Mouse (Mus musculus): Measurements from ENCODE around the gene Pde2a. TPM values are rescaled to one million over a fixed set of nuclear protein-coding genes. Genes with fewer than 3 reads are reported as not detected.

The Pde2a gene
- polyA plus RNA-seq, 1 experiment: 17.6 TPM

GRCm38 (mm10) chr7:101463665-101464271 lies 42.3 kb downstream of the Pde2a start:
- WGBS: 74% methylated on average over 11 of the region's 11 CpGs
- Histone ChIP-seq H3K36me3 (ENCODE audit: control insufficient read depth, insufficient read depth, low read length) (no peaks in the 10 kb centered on the region), H3K27ac (ENCODE audit: insufficient read depth, low read depth, low read length) (no peak overlapping the region), H3K4me1 (ENCODE audit: control insufficient read depth, insufficient read depth, insufficient read length, low read length) (peaks cover 15% of the 10 kb centered on the region), H3K27me3 (ENCODE audit: control insufficient read depth, insufficient read depth, low read length) (no peaks in the 10 kb centered on the region), H3K4me3 (ENCODE audit: low read depth, low read length) (no peak overlapping the region)
- TF ChIP-seq CTCF (IDR thresholded peaks at IDR 0.05; ENCODE audit: extremely low read depth, insufficient read length, insufficient replicate concordance, low read depth, low read length): no peak
- no peak for TF ChIP-seq POLR2A (IDR thresholded peaks at IDR 0.05; ENCODE audit: low read depth, low read length)

- Histone ChIP-seq H3K27ac (ENCODE audit: insufficient read depth, low read depth, low read length) (peak overlapping the region; percentile 29; the same call in 1 of the 2 replicates), H3K4me3 (ENCODE audit: low read depth, low read length) (no peak overlapping the region), H3K4me1 (ENCODE audit: control insufficient read depth, insufficient read depth, insufficient read length, low read length) (peaks cover 15% of the 10 kb centered on the region), H3K27me3 (ENCODE audit: control insufficient read depth, insufficient read depth, low read length) (no peaks in the 10 kb centered on the region), H3K36me3 (ENCODE audit: control insufficient read depth, insufficient read depth, low read length) (no peaks in the 10 kb centered on the region)
- WGBS: 64% methylated on average over 4 of the region's 4 CpGs
- TF ChIP-seq POLR2A (IDR thresholded peaks at IDR 0.05; ENCODE audit: low read depth, low read length) (no peak), CTCF (IDR thresholded peaks at IDR 0.05; ENCODE audit: extremely low read depth, insufficient read length, insufficient replicate concordance, low read depth, low read length) (no peak)
These were observed 43.4 kb downstream of the Pde2a start for GRCm38 (mm10) chr7:101464927-101465326.

GRCm38 (mm10) chr7:101465392-101465791 lies 43.9 kb downstream of the Pde2a start:
- 28% methylated on average over 14 of the region's 14 CpGs for WGBS

GRCm38 (mm10) chr7:101465850-101466580 lies 44.5 kb downstream of the Pde2a start:
- no peaks in the 10 kb centered on the region for H3K36me3 ChIP-seq (ENCODE audit: control insufficient read depth, insufficient read depth, low read length)
- 69% methylated on average over 8 of the region's 8 CpGs for WGBS
- H3K4me3 ChIP-seq (ENCODE audit: low read depth, low read length): no peak overlapping the region
- TF ChIP-seq POLR2A (IDR thresholded peaks at IDR 0.05; ENCODE audit: low read depth, low read length) (no peak), CTCF (IDR thresholded peaks at IDR 0.05; ENCODE audit: extremely low read depth, insufficient read length, insufficient replicate concordance, low read depth, low read length) (no peak)
- no peaks in the 10 kb centered on the region for H3K27me3 ChIP-seq (ENCODE audit: control insufficient read depth, insufficient read depth, low read length)
- peaks cover 15% of the 10 kb centered on the region for H3K4me1 ChIP-seq (ENCODE audit: control insufficient read depth, insufficient read depth, insufficient read length, low read length)
- peak overlapping the region; percentile 37 for H3K27ac ChIP-seq (ENCODE audit: insufficient read depth, low read depth, low read length)

More at GRCm38 (mm10) chr7:101465392-101465791, 43.9 kb downstream of the Pde2a start:
- Histone ChIP-seq H3K4me3 (ENCODE audit: low read depth, low read length) (no peak overlapping the region), H3K36me3 (ENCODE audit: control insufficient read depth, insufficient read depth, low read length) (no peaks in the 10 kb centered on the region), H3K27ac (ENCODE audit: insufficient read depth, low read depth, low read length) (peak overlapping the region; percentile 37), H3K27me3 (ENCODE audit: control insufficient read depth, insufficient read depth, low read length) (no peaks in the 10 kb centered on the region), H3K4me1 (ENCODE audit: control insufficient read depth, insufficient read depth, insufficient read length, low read length) (peaks cover 15% of the 10 kb centered on the region)
- TF ChIP-seq CTCF (IDR thresholded peaks at IDR 0.05; ENCODE audit: extremely low read depth, insufficient read length, insufficient replicate concordance, low read depth, low read length): no peak
- no peak for TF ChIP-seq POLR2A (IDR thresholded peaks at IDR 0.05; ENCODE audit: low read depth, low read length)

GRCm38 (mm10) chr7:101466581-101467081 lies 45.1 kb downstream of the Pde2a start:
- TF ChIP-seq CTCF (IDR thresholded peaks at IDR 0.05; ENCODE audit: extremely low read depth, insufficient read length, insufficient replicate concordance, low read depth, low read length): no peak
- no peak for TF ChIP-seq POLR2A (IDR thresholded peaks at IDR 0.05; ENCODE audit: low read depth, low read length)
- H3K27ac ChIP-seq (ENCODE audit: insufficient read depth, low read depth, low read length): peak overlapping the region; percentile 37; the same call in 1 of the 2 replicates
- 59% methylated on average over 6 of the region's 6 CpGs for WGBS
- H3K4me3 ChIP-seq (ENCODE audit: low read depth, low read length): no peak overlapping the region
- H3K36me3 ChIP-seq (ENCODE audit: control insufficient read depth, insufficient read depth, low read length): no peaks in the 10 kb centered on the region
- H3K27me3 ChIP-seq (ENCODE audit: control insufficient read depth, insufficient read depth, low read length): no peaks in the 10 kb centered on the region
- peaks cover 15% of the 10 kb centered on the region for H3K4me1 ChIP-seq (ENCODE audit: control insufficient read depth, insufficient read depth, insufficient read length, low read length)

- H3K36me3 ChIP-seq (ENCODE audit: control insufficient read depth, insufficient read depth, low read length): no peaks in the 10 kb centered on the region
- H3K4me3 ChIP-seq (ENCODE audit: low read depth, low read length): no peak overlapping the region
- no peaks in the 10 kb centered on the region for H3K27me3 ChIP-seq (ENCODE audit: control insufficient read depth, insufficient read depth, low read length)
- H3K27ac ChIP-seq (ENCODE audit: insufficient read depth, low read depth, low read length): no peak overlapping the region
- H3K4me1 ChIP-seq (ENCODE audit: control insufficient read depth, insufficient read depth, insufficient read length, low read length): peaks cover 8% of the 10 kb centered on the region; the same call in 1 of the 2 replicates
- WGBS: 88% methylated on average over 2 of the region's 2 CpGs
- no peak for TF ChIP-seq POLR2A (IDR thresholded peaks at IDR 0.05; ENCODE audit: low read depth, low read length)
- no peak for TF ChIP-seq CTCF (IDR thresholded peaks at IDR 0.05; ENCODE audit: extremely low read depth, insufficient read length, insufficient replicate concordance, low read depth, low read length)
These were observed 49.9 kb downstream of the Pde2a start for GRCm38 (mm10) chr7:101471423-101471822.

- H3K27me3 ChIP-seq (ENCODE audit: control insufficient read depth, insufficient read depth, low read length): no peaks in the 10 kb centered on the region
- H3K36me3 ChIP-seq (ENCODE audit: control insufficient read depth, insufficient read depth, low read length): no peaks in the 10 kb centered on the region
- H3K4me3 ChIP-seq (ENCODE audit: low read depth, low read length): no peak overlapping the region
- TF ChIP-seq CTCF (IDR thresholded peaks at IDR 0.05; ENCODE audit: extremely low read depth, insufficient read length, insufficient replicate concordance, low read depth, low read length): no peak
- TF ChIP-seq POLR2A (IDR thresholded peaks at IDR 0.05; ENCODE audit: low read depth, low read length): no peak
- peaks cover 4% of the 10 kb centered on the region; the same call in 1 of the 2 replicates for H3K4me1 ChIP-seq (ENCODE audit: control insufficient read depth, insufficient read depth, insufficient read length, low read length)
- 49% methylated on average over 3 of the region's 3 CpGs for WGBS
- H3K27ac ChIP-seq (ENCODE audit: insufficient read depth, low read depth, low read length): peak overlapping the region; percentile 26; the same call in 1 of the 2 replicates
These were observed 50.5 kb downstream of the Pde2a start for GRCm38 (mm10) chr7:101471968-101472480.

Measured in small intestine, adult 2 months (tissue).